Mouse (Mus musculus): ENCODE data around the gene Abcg2. TPM values are rescaled to one million over a fixed set of nuclear protein-coding genes. Genes with fewer than 3 reads are reported as not detected.

The Abcg2 gene
- total and polyA plus RNA-seq, 3 experiments: 26.6 to 254 (median 223) TPM

GRCm38 (mm10) chr6:58694765-58695164 lies 110.4 kb downstream of the Abcg2 start:
- peaks cover 53% of the 10 kb centered on the region for H3K36me3 ChIP-seq (replicated peaks)
- H3K4me3 ChIP-seq (ENCODE audit: low read depth, low read length): no peak overlapping the region
- no peaks in the 10 kb centered on the region for H3K27me3 ChIP-seq (ENCODE audit: insufficient read depth, low read length)
- ATAC-seq (ENCODE audit: extremely low read depth, insufficient number of reproducible peaks, low FRiP score, poor library complexity, severe bottlenecking) (no peak), DNase-seq (ENCODE audit: low spot score) (no peak)
- H3K4me1 ChIP-seq (ENCODE audit: insufficient read depth, low read depth, low read length): peaks cover 3% of the 10 kb centered on the region; the same call in 1 of the 2 replicates
- TF ChIP-seq GATA1 (IDR thresholded peaks at IDR 0.05; ENCODE audit: borderline replicate concordance, low read length) (no peak), TAL1 (conservative IDR thresholded peaks at IDR 0.05; ENCODE audit: low read depth, low read length) (no peak), GATA2 (IDR thresholded peaks at IDR 0.05; ENCODE audit: borderline replicate concordance, low read depth, low read length) (no peak)
- H3K9me3 ChIP-seq (replicated peaks): no peaks in the 10 kb centered on the region

GRCm38 (mm10) chr6:58710369-58710768 lies 126.0 kb downstream of the Abcg2 start:
- TF ChIP-seq GATA2 (IDR thresholded peaks at IDR 0.05; ENCODE audit: borderline replicate concordance, low read depth, low read length) (no peak), CTCF (IDR thresholded peaks at IDR 0.05; ENCODE audit: low read depth, low read length) (no peak), GATA1 (IDR thresholded peaks at IDR 0.05; ENCODE audit: borderline replicate concordance, low read length) (no peak), TAL1 (conservative IDR thresholded peaks at IDR 0.05; ENCODE audit: low read depth, low read length) (no peak), POLR2AphosphoS5 (IDR thresholded peaks at IDR 0.05; ENCODE audit: insufficient replicate concordance, low read depth, low read length) (no peak)
- ATAC-seq (ENCODE audit: extremely low read depth, insufficient number of reproducible peaks, low FRiP score, poor library complexity, severe bottlenecking) (no peak), DNase-seq (ENCODE audit: low spot score) (no peak)
- H3K4me1 ChIP-seq (ENCODE audit: insufficient read depth, low read depth, low read length): no peaks in the 10 kb centered on the region
- no peak overlapping the region for H3K4me3 ChIP-seq (ENCODE audit: low read depth, low read length)
- H3K9me3 ChIP-seq (replicated peaks): no peaks in the 10 kb centered on the region
- no peaks in the 10 kb centered on the region for H3K36me3 ChIP-seq (replicated peaks)
- peaks cover 12% of the 10 kb centered on the region for H3K27me3 ChIP-seq (ENCODE audit: insufficient read depth, low read length)

- Histone ChIP-seq H3K36me3 (replicated peaks) (no peaks in the 10 kb centered on the region), H3K4me1 (ENCODE audit: insufficient read depth, low read depth, low read length) (no peaks in the 10 kb centered on the region), H3K27me3 (ENCODE audit: insufficient read depth, low read length) (peaks cover 12% of the 10 kb centered on the region), H3K4me3 (ENCODE audit: low read depth, low read length) (no peak overlapping the region), H3K9me3 (replicated peaks) (no peaks in the 10 kb centered on the region)
- ATAC-seq (ENCODE audit: extremely low read depth, insufficient number of reproducible peaks, low FRiP score, poor library complexity, severe bottlenecking) (no peak), DNase-seq (ENCODE audit: low spot score) (no peak)
- no peak for TF ChIP-seq CTCF (IDR thresholded peaks at IDR 0.05; ENCODE audit: low read depth, low read length)
- TF ChIP-seq GATA1 (IDR thresholded peaks at IDR 0.05; ENCODE audit: borderline replicate concordance, low read length): no peak
- TF ChIP-seq TAL1 (conservative IDR thresholded peaks at IDR 0.05; ENCODE audit: low read depth, low read length): no peak
- no peak for TF ChIP-seq POLR2AphosphoS5 (IDR thresholded peaks at IDR 0.05; ENCODE audit: insufficient replicate concordance, low read depth, low read length)
- no peak for TF ChIP-seq GATA2 (IDR thresholded peaks at IDR 0.05; ENCODE audit: borderline replicate concordance, low read depth, low read length)
Measured at GRCm38 (mm10) chr6:58711909-58712308, 127.6 kb downstream of the Abcg2 start.

- no peak for TF ChIP-seq GATA2 (IDR thresholded peaks at IDR 0.05; ENCODE audit: borderline replicate concordance, low read depth, low read length)
- no peak for TF ChIP-seq TAL1 (conservative IDR thresholded peaks at IDR 0.05; ENCODE audit: low read depth, low read length)
- no peak for TF ChIP-seq CTCF (IDR thresholded peaks at IDR 0.05; ENCODE audit: low read depth, low read length)
- no peak for TF ChIP-seq GATA1 (IDR thresholded peaks at IDR 0.05; ENCODE audit: borderline replicate concordance, low read length)
- no peak for TF ChIP-seq POLR2AphosphoS5 (IDR thresholded peaks at IDR 0.05; ENCODE audit: insufficient replicate concordance, low read depth, low read length)
- DNase-seq (ENCODE audit: low spot score) (no peak), ATAC-seq (ENCODE audit: extremely low read depth, insufficient number of reproducible peaks, low FRiP score, poor library complexity, severe bottlenecking) (no peak)
- no peak overlapping the region for H3K4me3 ChIP-seq (ENCODE audit: low read depth, low read length)
- H3K9me3 ChIP-seq (replicated peaks): no peaks in the 10 kb centered on the region
- no peaks in the 10 kb centered on the region for H3K36me3 ChIP-seq (replicated peaks)
- H3K27me3 ChIP-seq (ENCODE audit: insufficient read depth, low read length): peaks cover 3% of the 10 kb centered on the region
- 0 out of 2 replicates have a peak, but pooled peaks cover 2% of the 10 kb centered on the region for H3K4me1 ChIP-seq (ENCODE audit: insufficient read depth, low read depth, low read length)
Measured at GRCm38 (mm10) chr6:58733851-58734250, 149.5 kb downstream of the Abcg2 start.

GRCm38 (mm10) chr6:58735090-58735489 lies 150.8 kb downstream of the Abcg2 start:
- Histone ChIP-seq H3K4me3 (ENCODE audit: low read depth, low read length) (no peak overlapping the region), H3K27me3 (ENCODE audit: insufficient read depth, low read length) (peaks cover under 1% of the 10 kb centered on the region; the same call in 1 of the 2 replicates), H3K9me3 (replicated peaks) (no peaks in the 10 kb centered on the region), H3K36me3 (replicated peaks) (no peaks in the 10 kb centered on the region), H3K4me1 (ENCODE audit: insufficient read depth, low read depth, low read length) (0 out of 2 replicates have a peak, but pooled peaks cover 2% of the 10 kb centered on the region)
- DNase-seq (ENCODE audit: low spot score) (no peak), ATAC-seq (ENCODE audit: extremely low read depth, insufficient number of reproducible peaks, low FRiP score, poor library complexity, severe bottlenecking) (no peak)
- TF ChIP-seq TAL1 (conservative IDR thresholded peaks at IDR 0.05; ENCODE audit: low read depth, low read length) (no peak), GATA1 (IDR thresholded peaks at IDR 0.05; ENCODE audit: borderline replicate concordance, low read length) (no peak), CTCF (IDR thresholded peaks at IDR 0.05; ENCODE audit: low read depth, low read length) (no peak), POLR2AphosphoS5 (IDR thresholded peaks at IDR 0.05; ENCODE audit: insufficient replicate concordance, low read depth, low read length) (no peak), GATA2 (IDR thresholded peaks at IDR 0.05; ENCODE audit: borderline replicate concordance, low read depth, low read length) (no peak)

Other genes starting within 250 kb of the Abcg2 start
- gene Vmn1r30, start 141.1 kb upstream of the Abcg2 start, total RNA-seq (2014; fragmentation: Nextera tagmentation): not detected in 2 replicates
- 0.05 TPM in 1 of 2 replicates, not detected in the other for gene Vmn1r30, start 141.1 kb upstream of the Abcg2 start, total RNA-seq (2017)
- gene Vmn1r30, start 141.1 kb upstream of the Abcg2 start, polyA plus RNA-seq (2012): not detected in 2 replicates
- gene Vmn1r31, start 109.2 kb upstream of the Abcg2 start, total RNA-seq (2014; fragmentation: Nextera tagmentation): not detected in 2 replicates
- gene Vmn1r31, start 109.2 kb upstream of the Abcg2 start, total RNA-seq (2017): 0.06 TPM in 1 of 2 replicates, not detected in the other
- gene Vmn1r31, start 109.2 kb upstream of the Abcg2 start, polyA plus RNA-seq (2012): not detected in 2 replicates
- 0.53 and 0.68 TPM in 2 replicates for gene Herc3, start 246.9 kb downstream of the Abcg2 start, total RNA-seq (2014; fragmentation: Nextera tagmentation)
- gene Herc3, start 246.9 kb downstream of the Abcg2 start, total RNA-seq (2017): 4.0 and 5.8 TPM in 2 replicates
- gene Herc3, start 246.9 kb downstream of the Abcg2 start, polyA plus RNA-seq (2012): 0.26 and 0.35 TPM in 2 replicates